Mouse (Mus musculus) testis, adult 2 months (tissue): ENCODE measurements around the gene Olfr31. TPM values are rescaled to one million over a fixed set of nuclear protein-coding genes. Genes with fewer than 3 reads are reported as not detected.

Experiments
- H3K27ac ChIP-seq: fragments of 200-500 bp; 2 replicates; pipeline ENCODE4 v1.5.1; 2012; ENCODE audit warnings: low read depth, low read length; ENCODE audit not compliant: control insufficient read depth, insufficient read depth
- H3K27me3 ChIP-seq: fragments of 200-500 bp; 2 replicates; pipeline ENCODE4 v1.6.1; 2012; ENCODE audit warnings: mild to moderate bottlenecking, low read length, moderate library complexity; ENCODE audit not compliant: control insufficient read depth, insufficient read depth
- H3K36me3 ChIP-seq: fragments of 200-500 bp; 2 replicates; pipeline ENCODE4 v1.6.1; 2012; ENCODE audit warnings: mild to moderate bottlenecking, low read length; ENCODE audit not compliant: control insufficient read depth, insufficient read depth
- H3K4me1 ChIP-seq: fragments of 200-500 bp; 2 replicates; pipeline ENCODE4 v1.6.1; 2012; ENCODE audit warnings: low read length; ENCODE audit not compliant: control insufficient read depth, insufficient read depth
- H3K4me3 ChIP-seq: fragments of 200-500 bp; 2 replicates; pipeline ENCODE4 v1.5.1; 2012; ENCODE audit warnings: low read depth, mild to moderate bottlenecking, low read length, moderate library complexity, mixed read lengths; ENCODE audit not compliant: control insufficient read depth
- CTCF ChIP-seq: fragments of 200-500 bp; IDR thresholded peaks from 2 replicates; pipeline ENCODE4 v1.5.1; 2012; ENCODE audit warnings: low read depth, mild to moderate bottlenecking, inconsistent platforms, low read length, moderate library complexity; ENCODE audit not compliant: control insufficient read depth, insufficient read depth, insufficient replicate concordance
- POLR2A ChIP-seq: fragments of 200-500 bp; IDR thresholded peaks from 2 replicates; pipeline ENCODE4 v1.6.1; 2012; ENCODE audit warnings: low read depth, mild to moderate bottlenecking, inconsistent platforms, low read length, moderate library complexity; ENCODE audit not compliant: control insufficient read depth
- polyA plus RNA-seq: library from polyadenylated mRNA; depleted of rRNA; stranded (reverse); fragments of >200 nt; gene quantifications from 2 replicates; pipeline ENCODE4 v1.2.3, GENCODE M21; 2012

The Olfr31 gene
- polyA plus RNA-seq, 1 experiment, result 0.40 TPM

DNA sequence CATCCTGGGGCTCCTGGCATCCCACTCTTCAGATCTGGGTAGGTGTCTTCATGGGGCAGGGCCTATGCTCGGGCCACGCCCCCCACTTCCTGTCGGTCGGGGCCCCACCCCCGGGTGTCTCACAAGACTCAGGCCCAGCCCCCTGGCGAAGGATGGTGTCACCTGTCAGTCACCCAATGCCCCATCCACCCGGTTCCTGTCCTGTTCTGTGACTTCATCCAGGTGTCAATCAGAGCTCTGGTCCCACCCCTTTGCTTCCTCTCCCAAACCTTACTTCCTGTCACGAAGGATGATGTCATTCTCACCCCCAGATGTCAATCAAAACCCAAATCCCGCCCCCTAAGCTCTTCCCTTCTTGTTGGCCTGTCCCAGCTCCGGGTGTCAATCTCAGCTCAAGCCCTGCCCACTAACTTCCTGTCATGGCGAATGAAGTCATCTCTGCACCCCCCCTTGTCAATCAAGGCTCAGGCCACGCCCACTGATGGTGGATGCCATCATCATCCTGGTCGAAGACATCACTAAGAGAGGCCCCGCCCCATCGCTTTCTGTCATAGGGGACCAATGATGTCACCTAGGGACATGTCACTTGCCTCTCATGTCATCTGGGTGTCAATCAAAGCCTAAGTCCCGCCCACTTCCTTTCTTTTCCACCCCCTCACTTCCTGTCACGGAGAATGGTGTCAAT lies 24.7 kb downstream of the Olfr31 start:
- H3K36me3 ChIP-seq, result no peaks in the 10 kb centered on the region
- TF ChIP-seq CTCF (no peak), POLR2A (no peak)
- peak overlapping the region; percentile 44 for H3K4me3 ChIP-seq
- H3K27me3 ChIP-seq, result no peaks in the 10 kb centered on the region
- H3K27ac ChIP-seq, result peak overlapping the region; percentile 54; the same call in 1 of the 2 replicates
- peaks cover 37% of the 10 kb centered on the region for H3K4me1 ChIP-seq

DNA sequence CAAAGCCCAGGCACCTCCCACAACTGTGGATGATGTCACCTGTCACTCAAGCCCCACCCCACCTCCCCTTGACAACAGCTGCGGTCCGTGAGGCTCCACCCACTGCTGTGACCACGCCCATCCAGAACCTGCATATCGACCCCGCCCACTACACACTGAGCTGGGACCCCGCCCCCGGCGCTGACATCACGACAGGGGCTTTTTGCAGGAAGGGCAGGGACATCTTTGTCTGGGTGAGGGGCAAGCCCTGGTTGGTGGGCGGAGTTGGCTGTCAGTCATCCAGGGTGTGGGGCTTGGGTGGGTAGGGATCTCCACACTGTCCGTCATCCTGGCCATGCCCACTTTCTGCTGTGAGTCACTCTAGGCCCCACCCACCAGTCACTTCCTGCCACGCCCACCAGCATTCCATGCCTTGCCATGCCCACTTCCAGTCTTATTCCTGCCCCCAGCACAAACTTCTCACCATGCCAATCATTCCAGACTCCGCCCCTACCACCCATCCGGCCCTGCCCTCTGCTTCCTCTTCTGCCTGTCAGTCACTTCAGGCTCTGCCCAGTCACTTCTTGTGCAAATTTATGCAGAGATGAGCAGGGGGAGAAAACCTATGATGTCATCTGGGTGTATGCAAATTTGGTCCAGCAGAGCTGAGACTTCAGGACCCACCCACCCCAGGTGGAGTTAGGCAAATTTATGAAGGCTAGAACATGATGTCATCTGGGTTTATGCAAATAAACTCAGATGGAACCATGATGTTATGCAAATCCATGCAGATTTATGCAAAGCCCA lies 25.4 kb downstream of the Olfr31 start:
- 0 out of 2 replicates have a peak, but pooled peaks have one; percentile 31 for TF ChIP-seq POLR2A
- TF ChIP-seq CTCF, result no peak
- H3K4me1 ChIP-seq, result peaks cover 37% of the 10 kb centered on the region
- no peaks in the 10 kb centered on the region for H3K36me3 ChIP-seq
- no peak overlapping the region for H3K4me3 ChIP-seq
- no peak overlapping the region for H3K27ac ChIP-seq
- H3K27me3 ChIP-seq, result no peaks in the 10 kb centered on the region

DNA sequence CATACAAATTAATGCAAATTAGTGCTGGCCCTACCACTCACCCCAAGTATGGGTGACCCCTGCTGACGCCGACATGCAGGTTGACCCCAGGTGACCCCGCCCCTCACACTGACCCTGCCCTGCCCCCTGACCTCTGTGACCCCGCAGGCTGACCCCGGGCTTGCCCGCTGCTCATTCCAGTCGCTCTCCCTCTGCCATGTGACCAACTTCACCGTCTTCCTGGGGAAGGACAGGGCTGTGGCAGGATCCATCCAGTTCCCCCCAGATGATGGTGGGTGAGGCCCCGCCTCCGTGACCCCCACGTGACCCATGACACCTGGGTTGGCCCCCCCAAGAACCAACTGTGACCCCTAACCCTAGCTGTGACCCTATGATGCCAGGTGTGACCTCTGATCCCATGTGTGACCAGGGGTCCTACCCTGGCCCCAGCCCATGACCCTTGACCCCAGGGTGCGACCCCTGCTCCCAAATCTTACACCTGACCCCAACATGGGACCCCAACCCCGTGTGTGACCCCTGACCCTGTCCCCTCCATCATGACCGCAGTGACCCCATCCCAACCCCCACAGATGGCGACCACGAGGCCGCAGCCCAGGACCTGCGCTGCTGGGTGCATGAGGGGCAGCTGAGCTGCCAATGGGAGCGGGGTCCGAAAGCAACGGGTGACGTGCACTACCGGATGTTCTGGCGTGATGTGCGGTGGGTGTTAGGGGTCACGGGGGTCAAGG lies 26.2 kb downstream of the Olfr31 start:
- Histone ChIP-seq H3K36me3 (no peaks in the 10 kb centered on the region), H3K27ac (no peak overlapping the region), H3K27me3 (no peaks in the 10 kb centered on the region), H3K4me1 (peaks cover 37% of the 10 kb centered on the region), H3K4me3 (no peak overlapping the region)
- TF ChIP-seq CTCF (no peak), POLR2A (no peak)

DNA sequence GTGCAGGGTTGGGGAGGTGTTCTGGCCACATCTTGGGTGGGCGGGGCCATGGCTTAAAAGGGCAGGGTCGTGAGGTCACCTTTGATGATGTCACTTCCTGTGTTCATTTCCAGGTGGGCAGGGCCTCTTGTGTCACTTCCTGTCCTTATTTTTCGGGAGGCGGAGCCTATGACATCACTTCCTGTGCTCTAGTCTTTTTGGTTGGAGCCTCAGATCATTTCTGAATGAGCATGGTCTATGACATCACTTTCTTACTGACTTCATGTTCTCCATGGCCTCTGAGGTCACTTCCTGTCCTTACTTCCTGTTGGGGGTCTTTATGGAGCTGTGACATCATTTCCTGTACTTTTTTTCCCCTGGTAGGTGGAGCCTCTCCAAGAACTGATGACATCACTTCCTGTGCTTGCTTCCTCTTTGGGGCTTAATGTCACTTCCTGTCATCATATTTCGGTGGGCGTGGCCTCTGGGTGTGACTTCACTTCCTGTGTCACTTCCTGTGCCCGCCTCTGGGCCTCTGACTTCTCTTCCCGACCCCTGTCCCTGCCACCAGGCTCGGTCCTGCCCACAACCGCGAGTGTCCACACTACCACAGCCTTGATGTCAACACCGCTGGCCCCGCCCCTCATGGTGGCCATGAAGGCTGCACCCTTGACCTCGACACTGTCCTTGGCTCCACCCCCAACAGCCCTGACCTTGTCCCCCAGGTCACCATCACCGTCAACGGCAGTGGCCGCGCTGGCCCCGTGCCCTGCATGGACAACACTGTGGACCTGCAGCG lies 27.0 kb downstream of the Olfr31 start:
- Histone ChIP-seq H3K36me3 (no peaks in the 10 kb centered on the region), H3K27ac (no peak overlapping the region), H3K4me1 (peaks cover 37% of the 10 kb centered on the region), H3K27me3 (no peaks in the 10 kb centered on the region), H3K4me3 (peak overlapping the region; percentile 17)
- no peak for TF ChIP-seq POLR2A

DNA sequence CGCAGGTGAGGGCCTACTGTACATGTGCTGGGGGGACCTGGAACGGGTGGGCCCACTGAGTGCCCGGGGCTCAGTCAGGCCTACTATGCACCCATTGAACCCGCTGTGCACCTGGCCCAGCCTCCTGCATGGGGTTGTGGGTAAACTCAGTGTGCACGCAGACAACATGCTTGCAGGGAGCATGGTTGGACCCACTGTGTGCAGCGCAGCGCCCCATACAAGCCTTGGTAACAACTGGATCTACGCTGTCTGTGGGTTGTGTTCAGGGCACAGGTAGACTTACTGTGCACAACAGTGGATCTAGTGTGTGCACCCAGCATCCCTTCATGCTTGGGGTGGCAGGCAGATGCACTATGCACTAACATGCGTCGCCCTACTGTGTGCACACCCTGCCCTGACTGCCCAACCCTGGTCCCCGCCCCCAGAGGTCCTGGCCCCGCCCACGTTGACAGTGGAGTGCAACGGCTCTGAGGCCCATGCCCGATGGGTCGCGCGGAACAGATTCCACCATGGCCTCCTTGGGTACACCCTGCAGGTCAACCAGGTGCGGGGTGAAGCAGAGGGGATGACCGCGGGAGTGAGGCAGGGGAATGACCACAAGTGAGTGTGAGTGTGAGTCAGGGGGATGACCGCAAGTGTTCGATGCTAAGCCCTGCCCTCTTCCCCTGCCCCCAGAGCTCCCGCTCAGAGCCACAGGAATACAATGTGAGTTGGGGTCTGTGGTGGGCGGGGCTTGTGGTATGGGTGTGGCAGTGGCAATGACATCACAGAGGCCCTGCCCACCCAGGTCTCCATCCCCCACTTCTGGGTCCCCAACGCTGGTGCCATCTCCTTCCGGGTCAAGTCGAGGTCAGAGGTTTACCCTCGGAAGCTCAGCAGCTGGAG lies 27.9 kb downstream of the Olfr31 start:
- peaks cover 35% of the 10 kb centered on the region for H3K4me1 ChIP-seq
- peak overlapping the region; percentile 80 for H3K27ac ChIP-seq
- TF ChIP-seq POLR2A (0 out of 2 replicates have a peak, but pooled peaks have one; percentile 22), CTCF (no peak)
- peak overlapping the region; percentile 53 for H3K4me3 ChIP-seq
- no peaks in the 10 kb centered on the region for H3K27me3 ChIP-seq
- H3K36me3 ChIP-seq, result no peaks in the 10 kb centered on the region

DNA sequence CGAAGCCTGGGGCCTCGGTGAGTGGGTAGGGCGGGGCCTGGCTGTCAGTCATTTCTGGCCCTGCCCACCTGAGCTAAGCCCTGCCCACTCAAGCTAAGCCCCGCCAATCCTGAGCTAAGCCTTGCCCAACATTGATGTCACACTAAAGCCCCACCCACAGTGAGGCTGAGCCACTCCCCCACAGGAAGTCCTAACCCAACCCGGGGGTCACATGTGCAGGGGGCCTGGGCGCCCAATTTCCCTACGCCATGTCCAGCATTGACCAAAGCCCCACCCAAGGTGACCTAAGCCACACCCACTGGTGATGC lies 28.5 kb downstream of the Olfr31 start:
- Histone ChIP-seq H3K4me1 (peaks cover 35% of the 10 kb centered on the region), H3K4me3 (no peak overlapping the region), H3K36me3 (no peaks in the 10 kb centered on the region), H3K27me3 (no peaks in the 10 kb centered on the region), H3K27ac (peak overlapping the region; percentile 80)
- TF ChIP-seq POLR2A (no peak), CTCF (no peak)
